Mouse (Mus musculus) CD8-positive naive resting alpha-beta T cell, adult 2 months (primary cell): Measurements from ENCODE around the gene Fam186b.

Experiments used
- DNase-seq, 2 experiments: peaks; one replicate each; pipeline ENCODE4 v3.0.0; 2022; ENCODE audit warnings: low read depth in 2 of 2, low spot score in 2 of 2

Gene Fam186b

GRCm38 (mm10) chr15:99295484-99295981, at the start of gene Fam186b:
Gene Fam186b, minus strand, starts transcription at chr15:99295888.
- DNase-seq: peak in 1 of 2 experiments; percentile 26

- no peak for DNase-seq
These were observed 49.3 kb upstream of the Fam186b start for GRCm38 (mm10) chr15:99344961-99345360.

DNA sequence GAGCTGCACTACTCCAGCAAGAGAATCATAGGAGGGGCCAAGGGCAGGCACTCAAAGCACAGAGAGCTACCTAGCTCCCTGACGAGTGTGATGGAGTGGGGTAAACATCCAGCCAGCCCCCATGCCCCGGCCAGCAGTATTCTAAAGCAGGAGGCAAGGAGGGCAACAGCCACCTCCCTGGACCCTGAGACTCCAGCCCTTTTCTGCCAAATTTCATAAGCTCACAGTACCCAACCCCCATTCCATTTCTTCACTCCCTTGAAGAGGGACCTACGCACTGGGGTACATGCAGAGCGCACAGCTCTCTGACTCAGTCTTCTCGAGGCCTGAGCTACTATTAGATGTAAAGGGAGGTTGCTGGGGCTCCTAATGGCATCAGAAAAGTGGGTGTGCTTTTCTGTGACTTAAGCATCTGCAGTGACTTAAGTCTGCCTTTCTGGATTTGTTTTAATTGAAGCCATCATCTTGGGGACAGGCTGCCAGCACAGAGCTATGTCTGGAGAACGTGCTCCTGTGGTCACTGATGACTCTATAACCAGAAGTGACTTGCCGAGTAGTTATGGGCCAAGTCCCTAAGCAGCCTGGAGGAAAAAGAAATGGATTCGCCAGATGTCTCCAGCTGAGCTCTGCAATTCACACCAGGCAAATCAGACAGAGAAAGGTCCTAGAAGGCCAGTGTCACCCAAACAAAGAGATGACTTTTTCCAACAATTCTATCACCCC, 48.6 kb upstream of the Fam186b start:
- no peak for DNase-seq

GRCm38 (mm10) chr15:99343414-99344147, 47.9 kb upstream of the Fam186b start:
- no peak for DNase-seq

- DNase-seq: no peak
These were observed 46.7 kb upstream of the Fam186b start for GRCm38 (mm10) chr15:99342194-99342981.

DNA sequence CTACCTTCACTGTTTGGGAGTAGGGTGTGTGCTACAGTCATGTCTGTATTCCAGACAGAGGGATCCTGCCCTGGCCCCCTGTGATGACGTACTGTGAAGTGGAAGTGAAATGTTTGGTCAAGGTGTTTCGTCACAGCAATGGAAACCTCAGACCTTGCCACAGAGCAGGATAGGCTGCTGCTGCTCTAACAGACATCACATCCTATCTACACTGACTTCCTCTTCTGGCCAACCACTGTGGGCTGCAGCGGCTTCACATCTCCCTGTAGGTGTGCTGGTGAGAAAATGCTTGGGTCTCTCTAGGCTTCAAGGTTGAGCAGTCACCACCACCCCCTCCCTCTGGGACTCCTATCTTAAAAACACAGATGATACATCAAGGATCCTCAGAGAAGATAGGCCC, 45.4 kb upstream of the Fam186b start:
- peak; percentile 49 to 63 for DNase-seq

DNA sequence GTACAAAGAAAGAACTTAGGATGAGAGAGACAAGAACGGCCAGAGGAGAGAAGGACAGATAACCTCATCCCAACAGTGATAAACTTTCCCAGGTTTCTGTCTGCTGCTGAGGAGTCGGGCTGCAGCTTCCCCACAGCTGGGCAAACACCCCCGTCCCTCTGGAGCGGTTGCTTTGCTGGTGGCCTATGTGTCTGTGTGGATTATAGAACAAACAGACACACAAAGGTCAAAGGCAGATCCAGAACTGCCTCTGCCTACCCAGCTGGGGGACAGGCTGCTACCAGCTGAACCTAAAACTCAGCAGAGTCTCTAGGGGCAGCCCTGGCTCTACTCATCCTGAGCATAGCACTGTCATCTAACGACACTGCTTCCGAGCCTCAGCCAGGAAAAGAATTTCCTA, 44.0 kb upstream of the Fam186b start:
- no peak for DNase-seq

DNA sequence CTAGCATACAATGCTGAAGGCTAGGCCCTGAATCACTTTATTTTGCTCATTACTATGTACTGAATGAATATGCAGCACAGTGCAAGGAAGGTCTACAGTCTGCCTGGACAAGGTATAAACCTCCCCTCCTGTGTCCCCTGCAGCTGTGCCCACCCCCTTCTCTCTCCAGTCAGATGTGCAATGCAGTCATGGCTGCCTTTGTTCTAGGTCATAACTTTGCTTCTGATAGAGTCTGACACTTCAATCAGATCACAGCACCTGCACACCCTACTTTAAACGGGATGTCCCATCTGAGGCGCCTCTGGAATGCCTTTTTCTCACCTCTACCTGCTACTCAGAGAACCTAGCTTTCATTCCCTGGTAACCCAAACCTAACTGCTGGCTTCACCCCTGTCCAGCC, 43.2 kb upstream of the Fam186b start:
- no peak for DNase-seq

GRCm38 (mm10) chr15:99335801-99336320, 40.2 kb upstream of the Fam186b start:
- DNase-seq: peak; percentile 12 to 20

GRCm38 (mm10) chr15:99334500-99334899, 38.8 kb upstream of the Fam186b start:
- DNase-seq: no peak

DNA sequence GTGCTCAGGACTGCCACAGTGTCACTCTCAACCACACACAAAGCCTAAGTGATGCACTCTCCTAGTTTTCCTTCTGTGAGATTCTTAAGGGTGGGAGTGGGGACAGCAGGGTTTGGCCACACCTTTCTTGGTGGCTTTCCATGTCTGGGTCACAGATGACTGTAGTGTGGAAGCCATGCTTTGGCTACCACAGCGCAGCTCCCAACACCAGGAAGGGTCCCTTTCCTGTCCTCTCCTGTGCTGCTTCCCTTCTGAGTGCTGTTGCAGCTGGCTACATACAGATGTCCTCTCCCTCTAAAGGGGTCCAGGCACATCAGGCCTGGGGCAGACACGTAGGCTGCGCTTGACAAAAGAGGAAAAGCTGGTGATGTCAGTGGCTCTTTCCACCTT, 38.0 kb upstream of the Fam186b start:
- no peak for DNase-seq

- DNase-seq: peak; percentile 55 to 81
These were observed 37.4 kb upstream of the Fam186b start for GRCm38 (mm10) chr15:99332921-99333675.

DNA sequence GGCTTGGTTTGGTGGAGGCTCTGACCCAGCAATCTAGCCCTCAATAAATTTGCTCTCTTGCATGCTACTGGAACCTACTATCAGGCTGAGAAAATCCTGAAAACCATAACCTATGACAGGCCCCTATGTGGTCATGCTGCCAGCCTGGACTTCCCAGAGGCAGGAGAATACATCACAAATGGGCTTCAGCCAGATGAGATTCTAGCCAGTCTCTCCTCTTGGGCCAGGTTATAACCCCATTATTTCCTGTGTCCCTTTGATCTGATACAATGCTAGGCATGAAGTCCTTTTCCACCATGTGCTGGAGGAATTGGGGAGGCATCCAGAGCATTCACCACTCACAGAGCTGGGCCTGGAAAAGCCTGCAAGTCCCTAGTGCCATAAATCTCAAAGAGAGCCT, 36.4 kb upstream of the Fam186b start:
- DNase-seq: no peak

GRCm38 (mm10) chr15:99331341-99331740, 35.7 kb upstream of the Fam186b start:
- DNase-seq: no peak

- no peak for DNase-seq
These were observed 34.6 kb upstream of the Fam186b start for GRCm38 (mm10) chr15:99330324-99330723.

DNA sequence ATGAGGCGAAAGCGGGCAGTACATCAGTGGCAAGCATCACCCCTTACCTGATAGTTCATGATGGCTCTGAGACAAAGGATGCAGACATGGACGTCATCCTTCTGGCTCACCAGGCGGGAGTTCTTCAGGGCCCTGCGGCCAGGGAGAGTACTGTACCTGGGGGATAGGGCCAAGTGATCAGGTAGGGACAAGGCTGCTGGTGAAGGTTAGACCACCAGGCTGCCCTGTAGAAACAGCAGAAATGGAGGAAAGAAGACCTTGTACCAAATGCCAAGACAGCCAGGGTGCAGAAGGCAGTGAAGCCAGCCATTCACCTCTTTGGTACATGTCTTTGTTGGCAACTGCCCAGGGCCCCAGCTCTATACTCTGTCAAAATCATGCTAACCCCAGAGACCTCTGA, 32.3 kb upstream of the Fam186b start:
- no peak for DNase-seq

- DNase-seq: peak; percentile 55 to 71
These were observed 31.3 kb upstream of the Fam186b start for GRCm38 (mm10) chr15:99326959-99327358.

- DNase-seq: no peak
These were observed 30.7 kb upstream of the Fam186b start for GRCm38 (mm10) chr15:99326407-99326806.

- DNase-seq: no peak
These were observed 29.9 kb upstream of the Fam186b start for GRCm38 (mm10) chr15:99325598-99325997.

- DNase-seq: no peak
These were observed 28.5 kb upstream of the Fam186b start for GRCm38 (mm10) chr15:99324151-99324550.

- no peak for DNase-seq
These were observed 25.3 kb upstream of the Fam186b start for GRCm38 (mm10) chr15:99320978-99321377.
